Mouse (Mus musculus) thymus, adult 2 months (tissue): ENCODE data around the gene Galnt9. TPM values are rescaled to one million over a fixed set of nuclear protein-coding genes. Genes with fewer than 3 reads are reported as not detected.

Experiments
- DNase-seq: peaks from one replicate; pipeline ENCODE4 v3.0.0; 2021
- H3K27ac ChIP-seq: fragments of 200-500 bp; 2 replicates; pipeline ENCODE4 v1.5.1; 2012; ENCODE audit warnings: low read length, control low read depth; ENCODE audit not compliant: control insufficient read depth, insufficient read depth
- H3K27me3 ChIP-seq: fragments of 200-500 bp; 2 replicates; pipeline ENCODE4 v1.6.1; 2012; ENCODE audit warnings: mild to moderate bottlenecking, low read length, moderate library complexity, mixed read lengths; ENCODE audit not compliant: control insufficient read depth, insufficient read depth
- H3K36me3 ChIP-seq: fragments of 200-500 bp; 2 replicates; pipeline ENCODE4 v1.6.1; 2012; ENCODE audit warnings: mild to moderate bottlenecking, low read length, moderate library complexity; ENCODE audit not compliant: control insufficient read depth, insufficient read depth
- H3K4me1 ChIP-seq: fragments of 200-500 bp; replicated peaks from 2 replicates; pipeline ENCODE4 v1.6.1; 2012; ENCODE audit warnings: low read length; ENCODE audit not compliant: control insufficient read depth, insufficient read depth
- H3K4me3 ChIP-seq: fragments of 200-500 bp; 2 replicates; pipeline ENCODE4 v1.5.1; 2012; ENCODE audit warnings: mild to moderate bottlenecking, low read length, control low read depth, moderate library complexity; ENCODE audit not compliant: control insufficient read depth, insufficient read depth
- CTCF ChIP-seq: fragments of 200-500 bp; IDR thresholded peaks from 2 replicates; pipeline ENCODE4 v1.5.1; 2012; ENCODE audit warnings: mild to moderate bottlenecking, control low read depth, low read length, moderate library complexity, borderline replicate concordance; ENCODE audit not compliant: control insufficient read depth, poor library complexity, insufficient read depth; ENCODE audit errors: extremely low read depth
- POLR2A ChIP-seq: fragments of 200-500 bp; IDR thresholded peaks from 2 replicates; pipeline ENCODE4 v1.6.1; 2012; ENCODE audit warnings: mild to moderate bottlenecking, low read length, control low read depth, moderate library complexity; ENCODE audit not compliant: control insufficient read depth, poor library complexity, insufficient read depth; ENCODE audit errors: extremely low read depth
- WGBS: fragments of 180-500 bp; shearing (Covaris S2); methylation state at CpG from one replicate; pipeline ENCODE4 v1.1.7; 2018; 5-methylcytosine and 5-hydroxymethylcytosine counted together
- polyA plus RNA-seq: library from polyadenylated mRNA; depleted of rRNA; stranded (reverse); fragments of >200 nt; gene quantifications from 2 replicates; pipeline ENCODE4 v1.2.3, GENCODE M21; 2012

Gene Galnt9
- polyA plus RNA-seq, 1 experiment = 1.3 TPM

- Histone ChIP-seq H3K36me3 (no peaks in the 10 kb centered on the region), H3K27ac (no peak overlapping the region), H3K4me1 (0 out of 2 replicates have a peak, but pooled peaks cover 4% of the 10 kb centered on the region), H3K27me3 (no peaks in the 10 kb centered on the region), H3K4me3 (no peak overlapping the region)
- TF ChIP-seq POLR2A (no peak), CTCF (no peak)
- WGBS = 10% methylated on average over 24 of the region's 24 CpGs
- no peak for DNase-seq
Observed at GRCm38 (mm10) chr5:110544691-110545069, 525 bp downstream of the Galnt9 start.

GRCm38 (mm10) chr5:110545311-110545710 lies 1.2 kb downstream of the Galnt9 start:
- 76% methylated on average over 7 of the region's 7 CpGs for WGBS
- Histone ChIP-seq H3K36me3 (no peaks in the 10 kb centered on the region), H3K4me3 (no peak overlapping the region), H3K27ac (no peak overlapping the region), H3K4me1 (0 out of 2 replicates have a peak, but pooled peaks cover 4% of the 10 kb centered on the region), H3K27me3 (no peaks in the 10 kb centered on the region)
- DNase-seq = no peak
- no peak for TF ChIP-seq CTCF

- no peak for DNase-seq
- Histone ChIP-seq H3K4me1 (0 out of 2 replicates have a peak, but pooled peaks cover 4% of the 10 kb centered on the region), H3K27ac (no peak overlapping the region), H3K27me3 (no peaks in the 10 kb centered on the region), H3K4me3 (no peak overlapping the region), H3K36me3 (no peaks in the 10 kb centered on the region)
- 81% methylated on average over 11 of the region's 11 CpGs for WGBS
- TF ChIP-seq POLR2A = no peak
- TF ChIP-seq CTCF = no peak
Observed at GRCm38 (mm10) chr5:110546136-110546535, 2.0 kb downstream of the Galnt9 start.

- Histone ChIP-seq H3K4me3 (no peak overlapping the region), H3K27me3 (no peaks in the 10 kb centered on the region), H3K4me1 (0 out of 2 replicates have a peak, but pooled peaks cover 4% of the 10 kb centered on the region), H3K36me3 (no peaks in the 10 kb centered on the region), H3K27ac (no peak overlapping the region)
- DNase-seq = no peak
- 65% methylated on average over 5 of the region's 5 CpGs for WGBS
- no peak for TF ChIP-seq POLR2A
- TF ChIP-seq CTCF = no peak
Observed at GRCm38 (mm10) chr5:110546726-110547406, 2.7 kb downstream of the Galnt9 start.

GRCm38 (mm10) chr5:110548446-110548845 lies 4.3 kb downstream of the Galnt9 start:
- H3K27ac ChIP-seq = no peak overlapping the region
- H3K36me3 ChIP-seq = no peaks in the 10 kb centered on the region
- H3K27me3 ChIP-seq = no peaks in the 10 kb centered on the region
- H3K4me1 ChIP-seq = 0 out of 2 replicates have a peak, but pooled peaks cover 4% of the 10 kb centered on the region
- WGBS = 51% methylated on average over 7 of the region's 7 CpGs
- DNase-seq = no peak
- no peak overlapping the region for H3K4me3 ChIP-seq
- no peak for TF ChIP-seq POLR2A
- TF ChIP-seq CTCF = no peak

GRCm38 (mm10) chr5:110550189-110550588 lies 6.0 kb downstream of the Galnt9 start:
- no peak overlapping the region for H3K27ac ChIP-seq
- H3K36me3 ChIP-seq = no peaks in the 10 kb centered on the region
- H3K4me1 ChIP-seq = no peaks in the 10 kb centered on the region
- no peak for DNase-seq
- no peaks in the 10 kb centered on the region for H3K27me3 ChIP-seq
- no peak for TF ChIP-seq CTCF
- no peak for TF ChIP-seq POLR2A
- H3K4me3 ChIP-seq = no peak overlapping the region
- whole genome bisulfite sequencing = 61% methylated on average over 2 of the region's 2 CpGs

- no peaks in the 10 kb centered on the region for H3K4me1 ChIP-seq
- no peak overlapping the region for H3K27ac ChIP-seq
- no peak for DNase-seq
- no peak overlapping the region for H3K4me3 ChIP-seq
- TF ChIP-seq CTCF (no peak), POLR2A (no peak)
- 31% methylated on average over 4 of the region's 4 CpGs for WGBS
- H3K36me3 ChIP-seq = no peaks in the 10 kb centered on the region
- no peaks in the 10 kb centered on the region for H3K27me3 ChIP-seq
Observed at GRCm38 (mm10) chr5:110550841-110551240, 6.7 kb downstream of the Galnt9 start.
